Mouse (Mus musculus) erythroid progenitor cell, adult 5-6 weeks (primary cell): ENCODE results near the gene Hormad2. TPM values are rescaled to one million over a fixed set of nuclear protein-coding genes. Genes with fewer than 3 reads are reported as not detected.

Experiments used
- ATAC-seq: replicated peaks from 2 replicates; pipeline ENCODE4 v1.8.0; 2016; ENCODE audit warnings: moderate number of reproducible peaks, mild to moderate bottlenecking, moderate TSS enrichment, inconsistent platforms; ENCODE audit not compliant: poor library complexity, low FRiP score, severe bottlenecking
- total RNA-seq, 2 experiments: library from RNA; stranded (forward) in 1 of 2; stranded (reverse) in 1 of 2; fragments of 150-400 nt in 1 of 2; fragments of 186-747, 209-891 nt in 1 of 2; gene quantifications; 2 replicates each; pipeline versions ENCODE4 v1.2.3 to v1.2.4; 2015 to 2017; ENCODE audit warnings: low replicate concordance in 2 of 2

Hormad2 gene
- total RNA-seq, 2 experiments from 2014 or later: not detected

DNA sequence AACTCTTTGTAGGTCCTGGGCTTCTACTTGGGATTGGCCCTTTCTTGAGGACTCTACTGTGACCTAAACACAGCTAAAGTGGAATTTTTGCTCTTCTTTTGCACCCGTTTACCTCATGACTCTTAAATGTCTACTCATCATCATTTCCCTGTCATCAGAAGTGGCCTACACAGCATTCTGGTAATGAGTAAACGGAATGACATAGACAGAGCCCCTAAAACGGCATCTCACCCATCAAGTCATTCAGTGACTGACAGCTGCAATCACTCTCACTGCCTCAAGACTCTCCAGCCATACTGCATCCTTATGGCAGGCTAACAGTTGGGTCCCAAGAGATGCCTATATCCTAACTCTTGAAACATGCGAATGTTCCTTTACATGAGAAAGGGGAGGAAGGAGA is 74.5 kb downstream of the Hormad2 start:
- no peak for ATAC-seq

DNA sequence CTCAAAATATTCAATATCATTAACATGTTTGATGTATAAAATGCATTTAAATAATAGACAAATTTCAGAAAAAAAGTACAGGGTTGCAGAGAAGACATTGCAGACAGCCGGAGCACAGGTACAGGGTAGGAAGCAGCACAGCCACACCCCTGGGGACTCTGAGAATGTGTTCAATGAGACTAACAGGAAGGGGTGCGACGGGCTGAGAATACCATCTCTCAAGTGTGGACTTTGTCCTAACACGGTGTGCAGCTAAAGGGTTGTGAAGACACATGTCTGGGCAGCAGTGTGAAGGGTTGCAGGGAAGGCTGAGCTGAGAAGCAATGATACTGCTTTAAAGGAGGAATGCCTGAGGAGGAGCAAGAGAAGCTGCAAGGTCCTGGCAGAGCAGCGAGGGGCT is 85.5 kb downstream of the Hormad2 start:
- no peak for ATAC-seq

- no peak for ATAC-seq
Observed at GRCm38 (mm10) chr11:4352637-4353036, 88.3 kb downstream of the Hormad2 start.

DNA sequence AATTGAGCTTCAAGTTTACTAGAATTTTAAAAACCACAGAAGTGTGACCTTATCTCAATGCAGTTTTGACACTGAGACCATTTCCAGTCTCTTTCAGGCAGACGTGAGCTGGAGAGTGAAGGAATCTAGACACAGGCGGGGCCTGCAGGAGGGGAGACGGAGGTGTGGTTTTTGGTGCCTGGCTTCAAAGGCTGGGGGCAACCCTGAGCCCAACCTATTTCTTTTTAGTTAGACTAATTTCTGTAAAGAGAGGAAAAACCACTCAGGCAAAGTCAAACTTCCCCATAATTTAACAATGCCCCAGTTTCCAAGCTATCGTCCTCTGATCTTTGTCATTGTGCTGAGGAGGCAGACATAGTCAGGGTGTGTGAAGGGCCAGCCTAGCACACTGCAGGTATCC is 97.0 kb downstream of the Hormad2 start:
- no peak for ATAC-seq

DNA sequence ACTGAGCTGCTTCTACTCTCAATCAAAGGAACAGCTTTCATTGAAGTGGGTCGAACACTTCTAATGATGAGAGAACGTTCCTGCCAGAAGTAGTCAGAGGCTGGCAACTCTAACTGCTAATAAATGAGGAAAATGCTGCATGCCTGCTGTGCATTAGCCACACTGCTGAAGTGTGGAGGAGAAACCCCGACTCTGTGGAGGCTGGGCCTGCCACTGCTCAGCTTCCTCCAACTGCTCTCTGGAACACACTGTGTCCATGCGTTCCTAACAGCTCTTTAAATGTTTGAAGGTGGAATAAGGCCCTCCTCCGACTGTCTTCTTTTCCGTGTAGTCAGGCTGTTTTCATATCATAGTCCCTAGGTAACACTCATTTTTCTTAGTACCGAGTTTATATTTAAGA is 98.9 kb downstream of the Hormad2 start:
- ATAC-seq: no peak

- no peak for ATAC-seq
Observed at GRCm38 (mm10) chr11:4340109-4340779, 100.7 kb downstream of the Hormad2 start.

DNA sequence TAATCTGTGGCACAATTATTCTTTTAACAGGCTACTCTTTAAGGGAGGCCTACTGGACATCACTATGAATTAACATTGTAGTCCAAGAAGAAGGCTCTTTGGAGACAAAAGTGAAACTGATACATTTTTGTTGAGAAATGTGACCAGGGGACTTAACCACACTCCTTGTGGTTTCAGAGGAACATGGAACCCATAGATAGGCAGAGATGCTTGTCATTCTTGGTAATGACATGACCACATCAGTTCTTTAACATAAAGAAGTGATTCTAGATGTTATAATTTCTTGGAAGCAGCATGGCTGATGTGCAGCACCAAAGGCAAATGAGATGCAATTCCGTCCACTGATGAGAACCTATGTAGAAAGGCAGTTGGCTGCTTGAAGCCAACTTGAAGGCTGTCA is 101.6 kb downstream of the Hormad2 start:
- no peak for ATAC-seq

DNA sequence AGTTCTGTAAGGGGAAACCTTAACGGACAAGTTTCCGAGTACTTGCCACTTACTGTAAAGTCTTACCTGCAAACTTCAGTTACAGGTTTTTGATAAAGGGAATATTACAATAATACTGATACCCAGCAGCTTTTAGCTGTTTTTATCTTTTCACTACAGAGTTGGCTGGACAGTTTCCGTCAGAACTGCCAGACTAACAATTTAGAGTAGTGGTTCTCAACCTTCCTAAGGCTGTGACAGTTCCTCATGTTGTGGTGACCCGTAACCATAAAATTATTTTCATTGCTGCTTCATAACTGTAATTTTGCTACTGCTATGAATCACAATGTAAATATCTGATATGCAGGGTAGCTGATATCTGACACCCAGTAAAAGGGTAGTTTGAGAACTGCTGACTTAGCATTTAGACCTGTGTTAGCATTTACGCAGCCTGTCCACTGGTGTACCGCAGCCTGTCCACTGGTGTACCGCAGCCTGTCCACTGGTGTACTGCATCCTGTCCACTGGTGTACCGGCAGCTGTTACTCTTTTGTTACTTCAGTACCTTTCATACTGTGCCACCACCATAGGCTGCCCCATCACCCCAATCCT is 104.1 kb downstream of the Hormad2 start:
- no peak for ATAC-seq

GRCm38 (mm10) chr11:4335810-4336692 is 104.9 kb downstream of the Hormad2 start:
- ATAC-seq: no peak

GRCm38 (mm10) chr11:4332961-4333360 is 107.9 kb downstream of the Hormad2 start:
- no peak for ATAC-seq

DNA sequence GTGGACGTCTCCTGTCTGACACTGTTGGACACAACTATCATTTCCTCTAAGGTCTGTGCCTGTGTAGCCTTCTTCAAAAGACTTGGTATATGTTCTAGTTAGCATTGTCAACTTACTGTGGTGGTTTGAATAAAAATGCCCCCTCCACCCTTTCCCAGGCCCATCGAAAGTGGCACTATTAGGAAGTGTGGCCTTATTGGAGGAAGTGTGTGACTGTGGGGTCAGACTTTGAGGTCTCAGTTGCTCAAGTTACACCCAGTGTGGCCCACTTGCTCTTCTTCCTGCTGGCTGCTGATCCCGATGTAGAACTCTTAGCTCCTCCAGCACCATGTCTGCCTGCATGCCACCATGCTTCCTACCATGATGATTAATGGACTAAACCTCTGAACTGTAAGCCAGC is 112.7 kb downstream of the Hormad2 start:
- no peak for ATAC-seq

DNA sequence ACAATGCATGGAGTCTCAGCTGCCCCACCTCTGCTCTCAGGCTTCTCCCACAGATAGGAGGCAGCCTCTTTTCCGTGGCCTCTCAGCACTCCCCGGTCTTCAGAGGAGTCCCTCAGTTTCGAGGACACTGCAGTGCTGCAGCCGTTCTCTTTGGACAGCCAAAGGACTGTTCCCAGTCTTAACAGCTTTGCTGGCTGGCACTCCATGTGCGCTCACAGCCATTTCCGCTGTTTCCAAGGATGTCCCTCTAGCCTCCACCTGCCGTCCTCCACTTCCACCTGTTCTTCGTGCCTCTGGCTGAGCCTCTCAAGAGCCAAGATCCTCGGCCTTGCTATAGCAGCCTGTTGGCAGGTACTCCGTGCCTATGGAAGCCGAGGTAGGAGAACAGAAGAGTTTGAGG is 117.4 kb downstream of the Hormad2 start:
- no peak for ATAC-seq

DNA sequence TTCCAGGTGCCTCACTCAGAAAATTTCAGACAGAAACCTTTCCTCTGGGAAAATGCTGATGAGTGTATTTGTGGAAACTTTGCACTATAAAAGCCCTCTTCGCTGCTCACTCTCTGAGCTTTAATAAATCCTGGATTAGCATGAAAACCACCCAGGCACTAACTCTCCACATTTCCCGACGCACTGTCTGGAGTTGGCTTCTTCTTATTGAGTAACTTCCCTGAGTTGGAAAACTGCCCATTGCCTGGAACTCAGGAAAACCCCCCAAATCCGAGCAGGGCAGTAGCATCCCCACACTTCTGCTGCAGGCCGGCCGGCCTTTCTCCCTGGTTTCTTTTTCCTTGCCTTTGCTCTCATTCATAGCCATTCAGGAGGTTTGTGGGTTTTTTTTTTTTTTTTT is 118.0 kb downstream of the Hormad2 start:
- no peak for ATAC-seq

DNA sequence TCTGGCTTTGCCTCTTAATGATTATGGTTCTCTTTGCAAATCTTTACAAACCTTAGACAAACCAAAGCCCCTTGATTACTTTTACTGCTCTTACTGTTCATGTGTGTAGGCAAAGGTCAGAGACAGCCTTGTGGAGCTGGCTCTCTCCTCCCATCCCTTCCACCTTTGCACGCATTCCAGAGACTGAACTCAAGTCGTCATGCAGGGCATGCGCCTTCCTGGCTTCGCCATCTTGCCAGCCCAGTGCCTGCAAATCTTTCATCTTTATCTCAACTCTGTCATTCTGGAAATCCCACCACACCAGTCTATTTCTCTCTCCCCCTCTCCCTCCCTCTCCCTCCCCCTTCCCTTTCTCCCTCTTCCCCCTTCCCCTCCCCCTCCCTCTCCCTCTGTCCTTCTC is 120.0 kb downstream of the Hormad2 start:
- no peak for ATAC-seq

- ATAC-seq: no peak
Observed at GRCm38 (mm10) chr11:4319212-4319955, 121.5 kb downstream of the Hormad2 start.

GRCm38 (mm10) chr11:4318011-4318410 is 122.9 kb downstream of the Hormad2 start:
- ATAC-seq: no peak

- ATAC-seq: no peak
Observed at GRCm38 (mm10) chr11:4317287-4317686, 123.6 kb downstream of the Hormad2 start.

DNA sequence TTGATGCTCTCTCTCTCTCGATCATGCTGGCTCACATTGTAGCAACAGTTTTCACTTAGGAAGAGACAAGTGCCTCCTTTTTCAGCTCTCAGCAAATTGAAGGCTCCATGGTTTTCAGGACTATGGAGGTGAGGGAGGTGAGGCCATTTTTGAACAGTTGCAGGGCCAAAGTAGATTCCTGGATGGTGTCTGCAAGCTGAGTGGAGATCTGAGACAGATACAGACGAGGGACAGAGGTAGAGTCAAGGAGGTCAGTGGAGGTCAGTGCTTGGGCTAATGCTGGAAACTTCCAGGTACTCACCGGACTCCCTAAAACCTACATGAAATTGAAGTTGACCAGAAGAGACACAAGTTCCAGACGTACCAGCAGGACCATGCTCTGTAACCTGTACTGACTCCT is 128.7 kb downstream of the Hormad2 start:
- no peak for ATAC-seq

GRCm38 (mm10) chr11:4310324-4310723 is 130.6 kb downstream of the Hormad2 start:
- no peak for ATAC-seq

GRCm38 (mm10) chr11:4309613-4310012 is 131.3 kb downstream of the Hormad2 start:
- no peak for ATAC-seq
